Mouse (Mus musculus): ENCODE results near the gene Abcc4.

DNA sequence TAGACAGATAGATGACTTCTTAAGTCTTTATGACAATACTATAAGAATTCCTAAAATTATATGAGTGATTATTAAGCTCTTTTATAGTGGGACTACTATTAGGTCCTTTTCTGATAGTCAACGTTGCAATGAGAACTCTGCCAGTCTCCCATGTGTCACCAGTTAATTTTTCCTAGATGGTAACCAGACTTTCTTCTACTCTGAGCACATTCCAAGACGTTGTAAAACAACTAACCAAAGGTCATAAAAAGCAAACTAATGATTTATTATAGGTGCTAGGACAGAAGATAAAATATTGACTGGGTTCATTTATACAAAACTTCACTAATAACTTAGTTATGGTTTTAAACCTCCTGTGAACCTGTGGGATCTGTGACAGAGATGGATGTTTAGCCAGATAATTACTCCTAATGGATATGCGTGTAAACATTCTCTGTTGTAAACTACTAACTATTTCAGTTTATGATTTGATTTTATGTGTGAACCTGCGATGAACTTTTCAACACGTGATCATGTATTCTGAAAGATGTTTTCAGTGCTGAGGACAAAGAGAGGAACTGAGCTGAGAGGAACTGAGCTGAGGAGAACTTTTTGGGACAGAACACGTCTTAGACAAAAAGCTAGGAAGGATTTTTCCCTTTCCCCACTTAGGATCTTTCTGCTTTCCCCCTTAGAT lies 85.1 kb downstream of the Abcc4 start:
- TF ChIP-seq CTCF (IDR thresholded peaks at IDR 0.05; ENCODE audit: low read depth) (no peak), EP300 (IDR thresholded peaks at IDR 0.05; ENCODE audit: low read depth) (no peak)

All from liver, postnatal 0 days (tissue).